Mouse (Mus musculus) urinary bladder, postnatal 14 days (tissue): Measurements from ENCODE around the gene Dlx5.

Source experiments
- DNase-seq: peaks from one replicate; pipeline ENCODE4 v3.0.0; 2021; ENCODE audit warnings: low spot score

Dlx5 gene

DNA sequence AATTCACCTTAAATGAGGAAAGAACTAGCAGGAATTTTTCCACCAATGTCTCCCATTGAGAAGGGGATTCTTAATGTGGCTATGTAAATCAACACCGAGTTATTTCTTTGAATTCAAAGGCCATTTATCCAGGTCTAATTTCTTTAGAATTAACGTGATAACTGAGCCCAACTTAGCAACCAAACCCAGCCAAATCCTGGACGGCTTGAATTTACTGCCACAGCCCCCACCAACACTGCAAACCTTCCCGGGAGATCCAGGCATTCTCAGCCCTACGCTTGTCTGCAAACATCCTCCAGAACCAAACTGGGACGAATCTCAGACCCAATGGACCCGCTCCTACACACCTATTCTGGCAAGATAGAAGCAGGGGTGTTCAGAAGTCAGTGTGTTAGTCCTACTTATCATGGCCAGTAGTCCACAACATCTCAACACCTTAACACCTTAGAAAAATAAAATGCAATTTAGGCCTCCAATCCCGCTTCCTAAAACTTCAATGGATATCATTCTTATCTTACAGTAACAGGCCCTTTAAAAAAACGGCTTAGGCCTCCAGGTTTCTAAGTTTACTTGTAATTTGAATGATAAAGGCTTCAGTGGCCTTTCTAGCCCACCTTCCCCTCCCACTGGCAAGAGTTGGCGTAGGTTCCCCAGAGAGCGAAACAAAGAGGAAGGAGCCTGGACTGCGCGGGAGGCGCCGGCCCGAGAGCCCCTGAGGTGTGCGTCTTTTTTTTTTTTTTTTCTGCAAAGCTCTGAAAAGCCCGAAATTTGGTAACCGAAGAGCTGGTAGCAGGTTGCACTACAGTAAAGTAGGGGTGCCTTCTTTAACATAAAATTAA lies 22.6 kb downstream of the Dlx5 start:
- DNase-seq = no peak

DNA sequence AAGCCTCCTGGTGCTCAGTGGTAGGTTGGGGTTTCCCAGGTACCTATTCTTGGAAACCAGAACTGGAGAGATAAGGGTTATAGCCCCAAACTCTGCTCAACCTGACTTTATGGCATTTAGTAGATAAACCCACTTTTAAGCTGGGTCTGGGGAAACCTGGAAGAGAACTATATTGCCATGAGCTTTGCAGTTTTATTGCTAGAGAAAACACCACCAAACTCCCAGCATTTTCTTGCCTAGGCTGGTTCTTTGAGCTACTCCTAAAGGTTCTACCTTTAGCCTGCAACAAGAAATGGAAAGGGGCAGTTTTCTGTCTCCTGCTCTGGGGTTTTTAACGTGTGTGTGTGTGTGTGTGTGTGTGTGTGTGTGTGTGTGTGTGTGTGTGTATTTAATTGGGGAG lies 23.3 kb downstream of the Dlx5 start:
- DNase-seq = no peak

DNA sequence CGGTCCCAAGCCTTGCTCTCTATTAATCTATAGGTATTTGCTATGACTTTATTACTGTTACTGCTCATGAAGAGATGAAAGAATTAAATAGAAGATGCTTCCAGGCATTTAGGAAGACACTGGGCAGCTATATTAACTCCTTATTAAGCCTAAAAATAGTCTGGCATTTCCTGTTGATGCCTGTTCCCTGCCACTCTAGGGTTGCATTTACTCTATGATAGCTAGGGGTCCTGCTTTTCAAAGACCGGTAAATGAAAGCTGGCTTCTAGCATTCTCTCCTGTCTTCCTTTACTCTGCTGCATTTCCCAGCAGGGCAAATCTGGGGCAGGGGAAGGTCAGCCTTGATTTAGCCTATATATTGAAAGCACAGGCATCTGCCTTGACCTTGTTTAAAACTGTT lies 24.1 kb downstream of the Dlx5 start:
- no peak for DNase-seq

DNA sequence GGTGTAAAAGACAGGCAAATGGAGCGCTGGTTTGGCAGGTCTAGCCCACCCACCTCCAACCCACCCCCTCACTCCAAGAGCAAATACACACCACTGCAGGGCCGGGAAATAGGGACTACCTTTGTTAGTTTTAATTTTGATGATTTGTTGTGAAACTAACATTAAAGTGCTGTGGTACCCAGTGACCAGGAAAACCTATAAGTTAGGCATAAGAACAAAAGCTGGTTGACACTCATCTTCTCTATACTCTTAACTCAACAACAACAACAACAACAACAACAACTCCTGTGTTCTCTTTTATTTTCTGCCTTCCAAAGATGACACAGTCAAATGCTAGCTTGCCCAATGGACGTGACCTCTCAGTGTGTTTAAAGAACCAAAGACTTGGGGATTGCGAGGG lies 25.0 kb downstream of the Dlx5 start:
- DNase-seq = no peak

DNA sequence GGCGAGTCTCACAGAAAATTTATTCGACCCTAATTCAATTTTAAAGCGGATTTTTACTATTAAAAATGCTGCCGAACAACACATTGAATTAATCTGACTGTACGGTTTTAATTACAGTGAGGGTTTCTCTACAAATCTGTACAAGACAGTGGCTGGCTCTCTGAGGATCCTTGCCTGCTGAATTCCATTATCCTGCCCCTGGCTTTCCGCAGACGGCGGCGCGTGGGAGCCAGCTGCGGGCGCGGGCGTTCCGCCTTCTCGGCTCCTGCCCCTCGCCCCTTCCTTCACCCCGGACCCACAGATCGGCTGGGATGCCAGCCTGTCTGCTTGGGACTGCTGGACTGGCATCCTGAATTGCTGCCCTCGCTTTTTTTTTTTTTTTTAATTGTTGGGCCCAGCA lies 25.6 kb downstream of the Dlx5 start:
- no peak for DNase-seq

DNA sequence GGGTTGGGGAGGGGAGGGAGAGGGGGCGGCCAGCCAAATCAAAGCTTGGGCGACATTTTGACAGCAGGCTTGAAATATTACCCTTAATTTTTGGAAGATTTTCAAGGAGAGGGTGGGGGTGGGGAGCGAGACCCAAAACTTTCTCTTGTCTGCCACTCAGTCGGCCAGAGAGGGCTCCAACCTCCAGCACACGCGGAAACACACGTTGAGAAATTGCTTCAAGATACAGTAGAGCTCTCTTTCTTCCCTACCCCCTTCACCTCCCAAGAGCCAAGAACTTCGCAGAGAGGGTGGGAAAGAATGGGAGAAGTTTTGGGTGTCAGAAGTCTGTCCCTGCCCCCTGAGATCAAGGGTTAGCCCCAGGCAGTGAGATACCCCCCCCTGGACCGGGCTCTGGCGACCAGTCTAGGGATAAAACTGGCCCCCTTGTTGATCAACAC lies 26.1 kb downstream of the Dlx5 start:
- no peak for DNase-seq

DNA sequence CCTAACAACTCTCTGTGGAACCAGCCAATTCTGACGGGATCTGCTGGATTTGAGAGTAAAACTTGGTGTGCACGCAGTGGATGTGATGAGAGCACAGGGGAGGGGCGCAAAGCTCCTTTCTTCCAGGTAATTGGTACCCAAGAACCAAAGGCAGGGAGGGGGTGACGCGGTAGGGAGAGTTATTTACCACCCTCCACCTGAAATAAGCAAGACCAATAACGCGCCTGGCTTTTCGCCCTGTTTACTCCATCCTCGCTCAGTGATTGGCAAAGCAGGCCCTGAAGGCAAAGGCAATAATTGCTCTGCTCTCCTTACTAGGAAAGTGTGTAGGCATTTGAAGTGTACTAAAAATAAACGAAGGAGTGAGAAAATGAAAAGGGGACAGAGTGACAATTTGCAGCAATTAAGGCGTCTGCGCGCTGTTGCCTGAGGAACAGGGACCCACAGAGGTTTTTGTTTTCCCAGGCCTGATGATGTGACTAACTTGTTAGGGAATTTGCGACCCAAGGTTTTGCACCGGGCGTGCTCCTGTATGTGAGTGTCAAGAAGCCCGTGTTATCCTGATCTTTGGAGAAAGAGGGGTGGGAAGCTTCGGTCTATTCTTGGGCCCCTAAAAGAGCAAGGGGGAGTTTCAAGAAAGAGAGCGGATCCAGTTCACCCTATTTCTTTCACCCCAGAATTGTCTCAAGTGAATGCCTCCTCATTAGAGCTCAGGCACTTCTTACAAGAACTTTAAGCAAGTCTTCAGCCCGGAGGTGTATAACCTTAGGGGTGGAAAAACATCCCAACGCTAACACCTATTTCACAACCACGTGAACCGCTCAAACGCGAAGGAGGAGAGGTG lies 26.8 kb downstream of the Dlx5 start:
- no peak for DNase-seq

DNA sequence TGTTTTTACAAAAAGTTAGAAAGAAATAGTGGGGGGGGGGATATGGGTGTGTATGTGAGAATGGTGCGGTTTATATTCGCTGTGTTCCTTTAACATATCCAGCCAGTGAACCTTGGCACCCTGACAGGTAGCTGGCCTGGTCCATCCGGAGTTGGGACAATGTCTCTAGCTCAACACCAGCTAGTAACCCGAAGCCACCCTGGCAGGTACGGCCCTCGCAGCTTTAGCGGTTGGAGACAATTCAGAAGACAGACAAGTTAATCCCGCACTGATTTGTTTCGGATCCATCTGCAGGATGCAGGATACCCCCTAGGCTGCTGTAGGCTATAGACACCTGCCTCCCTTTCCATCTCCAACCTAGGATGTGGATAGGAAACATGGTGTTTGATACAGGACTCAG lies 27.7 kb downstream of the Dlx5 start:
- no peak for DNase-seq

DNA sequence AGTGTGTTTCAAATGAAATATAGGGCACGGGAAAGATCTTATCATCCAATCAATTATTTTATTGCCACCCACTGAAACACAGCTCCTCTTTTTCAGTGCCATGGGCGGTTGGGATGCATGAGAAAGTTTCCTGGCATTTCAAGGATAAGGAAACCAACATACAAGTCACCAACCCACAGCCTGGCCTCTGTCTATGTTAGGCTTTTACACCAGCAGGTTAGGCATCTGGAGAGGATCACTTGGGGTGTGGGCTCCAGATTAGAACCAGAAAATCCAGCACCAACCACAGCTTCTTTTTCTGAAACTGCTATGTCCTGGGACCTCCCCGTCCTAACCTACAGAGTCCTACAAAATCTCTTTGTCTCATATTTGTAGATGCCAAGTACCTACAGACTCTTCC lies 28.9 kb downstream of the Dlx5 start:
- no peak for DNase-seq

DNA sequence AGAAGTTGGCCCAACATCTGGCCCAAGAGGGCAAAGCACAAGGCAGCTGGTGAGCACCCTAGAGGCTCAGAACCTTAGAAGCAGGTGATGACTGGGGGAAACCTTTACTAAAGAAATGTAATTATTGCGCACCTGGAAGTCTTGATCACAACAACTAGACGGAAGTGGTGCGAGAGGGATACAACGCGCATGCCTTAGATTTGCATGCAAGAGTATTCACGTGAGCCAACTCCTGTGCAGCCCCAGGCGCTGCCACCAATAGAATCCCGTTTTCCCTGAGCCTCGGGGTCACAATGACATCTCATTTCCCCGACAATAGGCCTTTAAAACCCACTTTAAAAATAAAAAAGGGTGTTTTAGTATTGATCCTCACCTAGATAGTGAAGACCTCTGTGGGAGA lies 30.7 kb downstream of the Dlx5 start:
- DNase-seq = no peak

DNA sequence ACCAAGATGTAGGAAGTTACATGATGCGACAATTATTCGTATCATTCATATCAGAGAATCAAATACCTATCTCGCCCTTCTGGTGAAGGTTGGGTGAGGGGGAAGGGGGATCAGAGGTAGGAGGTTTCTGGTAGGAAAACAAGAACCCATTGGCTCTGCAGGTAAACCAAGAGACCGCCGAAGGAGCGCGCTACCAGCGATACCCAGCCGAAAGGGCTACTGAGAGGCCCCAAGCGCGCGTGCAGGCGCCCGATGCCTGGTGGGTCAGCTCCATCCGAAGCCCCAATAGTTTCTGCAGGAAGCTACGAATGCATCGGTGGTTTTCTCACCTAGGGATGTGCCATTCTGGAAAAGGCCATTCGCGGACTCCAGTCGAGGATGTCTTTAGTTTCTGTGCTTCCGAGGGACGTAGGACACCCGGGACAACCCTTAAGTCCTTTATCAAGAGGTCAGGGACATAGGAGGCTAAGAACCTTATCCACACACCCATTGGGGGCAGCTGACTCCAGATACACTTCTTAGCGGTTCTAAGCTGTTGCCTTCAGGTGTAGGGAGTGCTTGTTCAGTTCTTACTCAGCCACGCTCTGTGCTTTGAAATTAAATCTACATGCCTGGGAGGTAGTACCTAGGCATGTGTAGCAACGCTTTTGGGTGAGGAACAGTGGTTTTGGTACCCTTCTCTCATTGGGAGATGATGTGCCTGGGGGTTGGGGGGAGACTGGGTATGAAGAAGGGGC lies 31.4 kb downstream of the Dlx5 start:
- no peak for DNase-seq

DNA sequence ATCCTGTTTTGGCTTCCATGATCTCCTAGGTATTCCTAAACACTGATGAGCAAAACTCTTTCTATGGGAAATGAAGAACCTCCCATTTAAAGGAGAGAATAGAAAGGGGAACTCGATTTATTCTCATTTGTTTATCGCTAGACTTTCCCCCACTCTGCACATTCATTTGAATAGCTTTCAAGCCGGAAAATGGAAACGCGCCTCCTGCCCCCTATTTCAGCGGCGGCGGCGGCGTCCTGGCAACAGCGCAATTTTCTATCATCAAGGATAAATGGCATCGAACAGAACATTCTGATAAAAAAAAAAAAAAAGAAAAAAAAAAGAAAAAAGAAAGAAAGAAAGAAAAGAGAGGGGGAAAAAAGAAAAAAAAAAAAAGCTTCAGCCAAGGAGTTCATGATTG lies 32.1 kb downstream of the Dlx5 start:
- no peak for DNase-seq

DNA sequence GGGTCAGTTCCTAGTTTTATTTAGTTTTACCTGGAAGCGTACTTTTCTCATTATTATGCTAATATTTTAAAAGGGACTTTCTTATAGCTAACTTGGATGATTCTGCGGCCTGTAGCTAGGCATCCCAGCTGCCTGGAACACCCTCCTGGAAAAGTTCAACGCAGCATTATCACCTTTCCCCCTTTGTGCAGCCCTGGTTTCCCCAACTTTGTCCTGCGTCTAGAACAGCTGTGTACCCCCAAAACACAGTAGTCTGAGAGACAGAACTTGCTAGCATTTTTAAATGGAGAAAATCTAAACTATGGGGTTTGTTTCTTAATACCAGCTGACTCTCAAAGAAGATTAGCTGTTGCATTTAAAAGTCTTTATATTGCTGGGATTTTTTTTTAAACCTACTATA lies 33.3 kb downstream of the Dlx5 start:
- DNase-seq = no peak

DNA sequence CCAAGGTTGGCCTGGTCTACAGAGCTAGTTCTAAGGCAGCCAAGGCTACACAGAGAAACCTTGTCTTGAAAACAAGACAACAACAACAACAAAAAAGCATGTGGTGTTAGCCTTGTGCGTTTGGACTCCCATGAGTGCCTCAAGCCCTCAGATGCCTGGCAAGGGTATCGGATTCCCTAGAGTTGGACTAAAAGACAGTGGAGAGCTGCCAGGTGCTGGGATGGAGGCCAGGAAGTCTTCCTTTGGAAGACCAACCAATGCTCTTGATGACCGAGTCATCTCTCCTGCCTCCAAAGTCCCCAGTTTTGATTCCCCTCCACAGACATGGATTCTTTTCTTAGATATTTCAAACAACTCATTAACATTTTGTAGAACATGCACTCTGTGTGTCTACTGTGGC lies 48.6 kb downstream of the Dlx5 start:
- DNase-seq = no peak

DNA sequence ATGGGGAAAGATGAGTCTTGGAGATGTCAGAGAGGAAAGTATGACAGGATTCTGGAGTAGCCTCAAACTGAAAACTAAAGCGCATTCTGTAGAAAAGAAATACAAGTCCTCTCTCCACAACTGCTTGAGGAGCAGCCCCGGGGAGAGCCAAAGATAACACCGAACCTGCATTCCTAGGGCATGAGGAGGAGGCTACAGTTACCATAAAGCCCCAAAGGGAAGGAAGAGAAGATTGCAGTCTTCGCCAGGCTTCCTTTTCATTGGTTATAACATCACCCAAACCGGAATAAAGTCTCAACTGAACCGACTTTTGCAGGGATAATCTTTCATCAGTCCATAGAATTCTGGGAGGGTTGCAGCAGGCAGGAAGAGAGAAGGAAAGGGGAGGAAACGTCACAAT lies 51.4 kb downstream of the Dlx5 start:
- no peak for DNase-seq
